Mouse (Mus musculus): Measurements from ENCODE around the gene Chd6. TPM values are rescaled to one million over a fixed set of nuclear protein-coding genes. Genes with fewer than 3 reads are reported as not detected.
A peak's percentile ranks its signal among the peaks of the same experiment; 100 is the strongest.

Chd6 gene
- 7.9 and 9.5 TPM in 2 replicates for polyA plus RNA-seq (2012; rRNA removed)

DNA sequence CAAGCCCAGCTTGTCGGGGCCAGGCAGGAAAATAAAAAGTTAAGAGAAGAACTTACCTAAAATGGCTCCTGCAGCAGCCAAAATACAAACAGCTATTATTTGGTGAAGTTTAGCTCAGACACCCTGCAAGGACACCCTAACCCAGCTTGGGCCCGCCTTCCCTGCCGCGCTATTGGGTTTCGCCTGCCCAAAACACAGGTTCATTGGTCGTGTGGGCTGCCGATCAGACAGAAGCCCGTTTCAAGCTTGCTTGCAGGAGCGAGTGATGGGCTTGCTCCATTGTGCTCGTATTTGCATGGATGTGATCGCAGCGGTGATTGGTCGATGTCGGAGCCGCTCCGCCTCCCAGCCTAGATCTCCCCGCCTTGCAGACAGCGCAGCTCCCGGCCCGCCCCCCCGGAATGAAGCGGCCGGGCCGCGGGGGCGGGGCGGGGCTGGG is at the start of gene Chd6:
Gene Chd6 (minus strand): TSS at position 143 of the 439 bp plus-strand sequence.
- H3K36me3 ChIP-seq (ENCODE audit: control insufficient read depth, insufficient read depth, low read length), result no peaks in the 10 kb centered on the region
- H3K4me3 ChIP-seq (ENCODE audit: extremely low read depth, insufficient read depth, insufficient read length), result peak within 1 kb of the TSS; percentile 89
- 2% methylated on average over 25 of the region's 27 CpGs for WGBS
- peaks cover 4% of the 10 kb centered on the region; the same call in 1 of the 2 replicates for H3K4me1 ChIP-seq (ENCODE audit: control insufficient read depth, insufficient read depth, insufficient read length)
- peak; percentile 7; the same call in 1 of the 2 replicates for TF ChIP-seq POLR2A (IDR thresholded peaks at IDR 0.05; ENCODE audit: low read depth, low read length)
- no peak for TF ChIP-seq CTCF (IDR thresholded peaks at IDR 0.05; ENCODE audit: extremely low read depth, insufficient read depth, insufficient read length, insufficient replicate concordance)
- no peaks in the 10 kb centered on the region for H3K27me3 ChIP-seq (ENCODE audit: control insufficient read depth, insufficient read depth, low read length)
- H3K27ac ChIP-seq (ENCODE audit: insufficient read depth, low read length), result peak within 1 kb of the TSS; percentile 92
- peak; percentile 98 to 99 for DNase-seq (ENCODE audit: low read depth in 1 of 2, low spot score in 2 of 2)

DNA sequence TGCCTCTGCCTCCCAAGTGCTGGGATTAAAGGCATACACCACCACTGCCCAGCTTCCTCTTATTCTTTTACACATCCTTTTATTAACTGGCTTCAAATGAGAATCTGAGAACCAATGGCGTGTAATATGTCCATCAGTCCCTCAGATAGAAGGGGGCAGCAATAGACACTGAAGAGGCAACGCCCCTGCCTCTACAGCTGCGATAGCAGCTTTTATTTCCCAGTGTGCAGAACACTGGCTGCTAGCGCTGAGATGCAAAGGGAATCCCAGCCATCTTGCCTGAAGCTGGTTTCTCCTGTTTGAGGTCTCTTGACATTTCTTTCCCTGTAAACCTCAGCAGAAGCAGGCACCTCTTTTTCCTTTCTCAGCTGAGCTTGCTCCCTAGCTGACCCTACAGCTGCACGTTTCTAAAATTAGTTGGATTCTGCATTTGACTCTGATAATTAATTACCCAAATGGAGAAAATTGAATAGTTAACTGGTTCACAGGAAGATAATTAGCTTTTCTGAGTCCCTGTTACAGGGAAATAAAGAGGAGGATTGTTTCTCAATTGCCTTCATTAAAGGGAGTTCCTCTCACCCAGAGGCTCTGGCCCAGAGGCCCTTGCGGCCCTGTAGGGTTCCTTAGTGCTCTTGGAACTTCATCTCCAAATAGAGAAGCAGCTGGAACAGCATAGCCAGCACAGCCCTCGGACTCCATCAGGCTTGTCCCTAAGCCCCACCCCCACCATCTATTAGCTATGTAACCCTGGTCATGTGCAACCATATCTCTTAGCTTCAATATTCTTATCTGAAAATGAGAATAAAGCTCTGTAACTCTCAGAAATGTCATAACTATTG is 41.3 kb upstream of the Chd6 start:
- Histone ChIP-seq H3K27me3 (ENCODE audit: control insufficient read depth, insufficient read depth, low read length) (no peaks in the 10 kb centered on the region), H3K27ac (ENCODE audit: insufficient read depth, low read length) (no peak overlapping the region), H3K36me3 (ENCODE audit: control insufficient read depth, insufficient read depth, low read length) (no peaks in the 10 kb centered on the region), H3K4me3 (ENCODE audit: extremely low read depth, insufficient read depth, insufficient read length) (no peak overlapping the region), H3K4me1 (ENCODE audit: control insufficient read depth, insufficient read depth, insufficient read length) (no peaks in the 10 kb centered on the region)
- 82% methylated on average over 7 of the region's 7 CpGs for WGBS
- TF ChIP-seq POLR2A (IDR thresholded peaks at IDR 0.05; ENCODE audit: low read depth, low read length) (no peak), CTCF (IDR thresholded peaks at IDR 0.05; ENCODE audit: extremely low read depth, insufficient read depth, insufficient read length, insufficient replicate concordance) (no peak)
- no peak for DNase-seq (ENCODE audit: low read depth in 1 of 2, low spot score in 2 of 2)

DNA sequence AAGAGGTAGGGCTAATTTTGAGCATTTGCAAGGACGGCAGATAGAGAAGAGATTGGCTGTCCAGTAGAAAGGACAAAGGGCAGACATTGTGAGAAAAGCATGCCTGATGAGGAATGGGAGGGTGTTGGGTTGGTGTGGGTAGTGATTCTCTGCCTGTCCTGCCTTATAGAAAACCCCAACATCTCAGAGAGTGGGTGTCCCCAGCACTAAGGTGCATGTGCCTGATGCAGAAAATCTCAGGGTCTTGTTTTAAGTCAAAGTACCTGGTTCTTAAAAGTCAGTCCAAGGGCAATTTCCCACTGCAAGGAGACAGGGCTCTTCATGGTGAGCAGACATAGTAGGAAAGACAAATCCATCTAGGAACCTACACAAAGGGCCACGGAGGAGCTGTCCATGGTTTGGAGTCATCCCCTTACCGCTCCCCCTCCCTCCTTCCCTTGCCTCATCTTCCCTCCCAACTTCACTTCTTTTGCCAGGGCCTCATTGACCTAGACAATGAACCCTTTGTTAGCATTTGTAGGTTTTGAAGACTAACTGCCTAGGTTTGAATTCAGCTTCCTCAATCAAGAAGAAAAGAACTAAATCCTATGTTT is 39.6 kb upstream of the Chd6 start:
- Histone ChIP-seq H3K4me1 (ENCODE audit: control insufficient read depth, insufficient read depth, insufficient read length) (no peaks in the 10 kb centered on the region), H3K27me3 (ENCODE audit: control insufficient read depth, insufficient read depth, low read length) (no peaks in the 10 kb centered on the region), H3K27ac (ENCODE audit: insufficient read depth, low read length) (no peak overlapping the region), H3K4me3 (ENCODE audit: extremely low read depth, insufficient read depth, insufficient read length) (no peak overlapping the region), H3K36me3 (ENCODE audit: control insufficient read depth, insufficient read depth, low read length) (no peaks in the 10 kb centered on the region)
- no peak for TF ChIP-seq CTCF (IDR thresholded peaks at IDR 0.05; ENCODE audit: extremely low read depth, insufficient read depth, insufficient read length, insufficient replicate concordance)
- no peak for TF ChIP-seq POLR2A (IDR thresholded peaks at IDR 0.05; ENCODE audit: low read depth, low read length)
- no peak for DNase-seq (ENCODE audit: low read depth in 1 of 2, low spot score in 2 of 2)
- WGBS, result 61% methylated on average over 3 of the region's 3 CpGs

DNA sequence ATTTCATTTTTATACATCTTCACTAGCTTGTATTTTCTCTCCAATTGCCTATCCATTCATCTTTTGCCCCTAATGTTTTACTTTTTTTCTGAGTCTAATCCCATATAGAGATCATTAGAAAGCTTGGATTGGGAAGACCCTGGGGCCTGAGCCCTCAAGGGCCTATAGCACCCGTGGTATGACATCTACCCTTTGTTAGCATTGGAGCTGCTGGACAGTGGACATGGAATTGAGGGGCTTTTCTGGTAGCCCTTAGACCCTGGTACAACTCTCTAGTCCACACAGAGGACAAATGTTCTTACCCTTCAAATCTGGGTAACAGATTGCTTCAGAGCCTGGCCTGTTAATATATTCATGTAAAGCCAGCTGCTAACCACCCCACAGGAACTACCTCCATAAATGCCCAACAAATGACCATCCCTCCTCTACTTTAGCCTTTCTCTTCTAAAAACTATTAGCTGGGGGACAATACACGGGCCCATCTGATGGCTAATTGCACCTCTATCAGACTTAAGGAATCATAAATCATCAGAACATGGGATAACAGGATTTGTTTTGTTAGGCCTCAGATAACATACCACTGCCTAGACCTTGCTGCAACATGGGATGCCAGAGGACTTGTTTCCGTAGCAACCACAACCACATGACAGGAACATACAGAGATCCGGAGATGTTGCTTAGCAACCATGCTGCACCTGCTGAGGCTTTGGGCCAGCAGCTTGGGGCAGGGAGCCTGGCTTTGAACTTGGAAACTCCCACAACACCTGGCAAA is 39.0 kb upstream of the Chd6 start:
- TF ChIP-seq CTCF (IDR thresholded peaks at IDR 0.05; ENCODE audit: extremely low read depth, insufficient read depth, insufficient read length, insufficient replicate concordance) (no peak), POLR2A (IDR thresholded peaks at IDR 0.05; ENCODE audit: low read depth, low read length) (no peak)
- no peak overlapping the region for H3K27ac ChIP-seq (ENCODE audit: insufficient read depth, low read length)
- DNase-seq (ENCODE audit: low read depth in 1 of 2, low spot score in 2 of 2), result no peak
- no peaks in the 10 kb centered on the region for H3K36me3 ChIP-seq (ENCODE audit: control insufficient read depth, insufficient read depth, low read length)
- 68% methylated on average over 4 of the region's 4 CpGs for WGBS
- no peak overlapping the region for H3K4me3 ChIP-seq (ENCODE audit: extremely low read depth, insufficient read depth, insufficient read length)
- no peaks in the 10 kb centered on the region for H3K4me1 ChIP-seq (ENCODE audit: control insufficient read depth, insufficient read depth, insufficient read length)
- no peaks in the 10 kb centered on the region for H3K27me3 ChIP-seq (ENCODE audit: control insufficient read depth, insufficient read depth, low read length)

DNA sequence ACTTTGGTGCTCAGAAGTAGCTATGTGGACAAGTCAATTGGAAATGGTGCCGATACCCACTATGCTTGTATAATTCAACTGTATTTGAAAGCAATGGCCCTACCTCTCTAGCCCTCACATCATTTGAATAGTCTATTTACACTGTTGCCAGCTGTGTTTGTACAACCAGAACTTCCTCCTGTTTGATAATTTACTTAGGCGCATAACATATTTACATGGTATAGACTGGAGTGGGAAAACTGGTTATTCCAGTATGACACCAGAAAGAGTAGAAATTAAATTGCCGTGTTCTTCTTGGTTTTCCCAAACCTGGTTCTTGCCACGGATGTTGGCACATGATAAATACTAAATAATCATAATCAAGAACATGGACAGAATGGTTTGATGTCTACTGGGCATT is 35.9 kb upstream of the Chd6 start:
- no peaks in the 10 kb centered on the region for H3K27me3 ChIP-seq (ENCODE audit: control insufficient read depth, insufficient read depth, low read length)
- H3K4me1 ChIP-seq (ENCODE audit: control insufficient read depth, insufficient read depth, insufficient read length), result no peaks in the 10 kb centered on the region
- no peak for TF ChIP-seq POLR2A (IDR thresholded peaks at IDR 0.05; ENCODE audit: low read depth, low read length)
- TF ChIP-seq CTCF (IDR thresholded peaks at IDR 0.05; ENCODE audit: extremely low read depth, insufficient read depth, insufficient read length, insufficient replicate concordance), result no peak
- H3K36me3 ChIP-seq (ENCODE audit: control insufficient read depth, insufficient read depth, low read length), result no peaks in the 10 kb centered on the region
- H3K27ac ChIP-seq (ENCODE audit: insufficient read depth, low read length), result no peak overlapping the region
- no peak for DNase-seq (ENCODE audit: low read depth in 1 of 2, low spot score in 2 of 2)
- no peak overlapping the region for H3K4me3 ChIP-seq (ENCODE audit: extremely low read depth, insufficient read depth, insufficient read length)
- WGBS, result 89% methylated on average over 4 of the region's 4 CpGs

DNA sequence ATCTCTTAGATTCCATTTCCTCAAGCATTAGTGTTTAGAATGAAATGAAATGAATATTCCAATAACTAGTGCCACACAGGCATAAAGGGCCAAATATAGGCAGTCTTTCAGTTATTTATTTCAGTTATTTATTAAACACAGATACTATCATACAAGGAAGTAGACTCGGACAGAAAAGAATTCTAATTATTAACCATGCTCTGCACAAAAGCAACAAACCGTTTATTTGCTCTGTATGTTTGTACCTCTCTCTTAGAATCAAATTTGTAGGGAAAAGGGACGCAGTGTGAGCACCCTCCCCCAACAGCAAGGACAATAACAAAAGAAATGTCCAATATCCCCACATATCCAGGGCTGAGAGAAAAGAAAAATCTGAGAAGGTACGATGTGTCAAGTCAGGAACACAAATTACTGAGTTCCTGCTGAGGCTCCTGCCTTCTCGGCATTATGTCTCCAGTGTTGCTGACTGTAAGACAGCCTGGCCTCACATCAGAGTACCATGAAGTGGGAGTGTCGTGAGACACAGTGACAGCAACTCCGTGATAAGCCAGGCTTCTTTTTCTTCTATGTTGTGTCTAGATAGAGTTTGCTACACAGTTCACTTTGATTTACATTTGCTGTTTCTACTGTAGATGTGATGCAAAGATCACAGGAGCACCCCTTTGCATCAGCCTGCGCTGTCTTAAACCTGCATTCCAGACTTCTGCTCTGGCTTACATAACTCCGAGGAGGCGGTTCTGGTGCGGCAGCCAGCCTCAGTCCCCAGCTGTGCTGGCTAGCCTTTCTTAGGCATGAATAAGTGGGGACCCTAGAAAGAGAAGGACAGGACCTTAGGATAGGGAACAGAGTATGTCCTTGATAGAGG is 30.0 kb upstream of the Chd6 start:
- no peak for TF ChIP-seq CTCF (IDR thresholded peaks at IDR 0.05; ENCODE audit: extremely low read depth, insufficient read depth, insufficient read length, insufficient replicate concordance)
- no peak for TF ChIP-seq POLR2A (IDR thresholded peaks at IDR 0.05; ENCODE audit: low read depth, low read length)
- DNase-seq (ENCODE audit: low read depth in 1 of 2, low spot score in 2 of 2), result no peak
- Histone ChIP-seq H3K4me1 (ENCODE audit: control insufficient read depth, insufficient read depth, insufficient read length) (no peaks in the 10 kb centered on the region), H3K36me3 (ENCODE audit: control insufficient read depth, insufficient read depth, low read length) (no peaks in the 10 kb centered on the region), H3K27me3 (ENCODE audit: control insufficient read depth, insufficient read depth, low read length) (no peaks in the 10 kb centered on the region), H3K27ac (ENCODE audit: insufficient read depth, low read length) (no peak overlapping the region), H3K4me3 (ENCODE audit: extremely low read depth, insufficient read depth, insufficient read length) (no peak overlapping the region)
- WGBS, result 87% methylated on average over 11 of the region's 11 CpGs

Measured in spleen, adult 2 months (tissue).